Mouse (Mus musculus): ENCODE results near the gene Il1rl2.

The Il1rl2 gene

DNA sequence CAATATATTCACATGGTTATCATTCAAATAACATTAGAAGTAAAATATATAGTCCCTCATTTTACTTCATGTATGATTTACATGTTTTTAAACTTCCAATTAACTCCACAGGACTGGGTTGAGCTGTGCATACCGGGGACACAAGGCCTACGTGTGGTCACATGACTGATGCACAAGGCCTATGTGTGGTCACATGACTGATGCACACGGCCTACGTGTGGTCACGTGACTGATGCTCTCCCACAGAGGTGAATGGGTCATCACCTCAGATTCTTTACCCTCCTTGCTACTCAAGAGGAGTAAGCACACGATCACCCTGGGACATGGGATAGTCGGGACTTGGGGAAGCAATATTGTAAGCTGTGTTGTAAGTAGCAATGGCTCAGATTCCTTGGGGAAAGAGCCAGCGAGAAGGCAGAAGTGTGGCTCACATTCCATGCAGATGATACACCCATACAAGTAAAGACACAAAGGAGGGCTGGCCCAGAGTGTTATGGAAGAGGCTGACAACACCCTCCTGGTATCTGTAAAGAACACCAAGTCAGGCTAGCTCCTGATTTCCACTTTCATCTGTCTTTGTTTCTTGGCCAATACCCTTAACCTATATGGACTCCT, 60.6 kb downstream of the Il1rl2 start:
- DNase-seq, result no peak

DNA sequence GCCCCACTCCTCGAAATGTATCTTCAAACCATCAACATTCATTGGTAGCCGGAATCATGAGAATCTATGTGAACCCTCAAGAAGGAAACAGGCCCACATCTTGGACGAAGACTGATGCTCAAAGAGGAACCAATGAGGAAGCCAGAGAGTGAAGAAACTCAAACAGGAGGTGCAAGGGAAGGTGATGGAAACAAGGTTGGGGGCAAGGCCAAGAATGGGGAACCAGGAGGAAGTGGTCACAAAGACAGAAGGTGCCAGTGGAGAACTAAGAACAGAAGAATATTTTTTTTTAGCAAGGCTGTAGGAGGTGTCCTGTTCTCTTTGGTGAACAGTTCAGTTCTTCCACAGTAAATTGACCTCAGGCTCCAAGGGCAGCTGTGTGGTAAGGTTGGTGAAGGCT, 67.0 kb downstream of the Il1rl2 start:
- no peak for DNase-seq

DNA sequence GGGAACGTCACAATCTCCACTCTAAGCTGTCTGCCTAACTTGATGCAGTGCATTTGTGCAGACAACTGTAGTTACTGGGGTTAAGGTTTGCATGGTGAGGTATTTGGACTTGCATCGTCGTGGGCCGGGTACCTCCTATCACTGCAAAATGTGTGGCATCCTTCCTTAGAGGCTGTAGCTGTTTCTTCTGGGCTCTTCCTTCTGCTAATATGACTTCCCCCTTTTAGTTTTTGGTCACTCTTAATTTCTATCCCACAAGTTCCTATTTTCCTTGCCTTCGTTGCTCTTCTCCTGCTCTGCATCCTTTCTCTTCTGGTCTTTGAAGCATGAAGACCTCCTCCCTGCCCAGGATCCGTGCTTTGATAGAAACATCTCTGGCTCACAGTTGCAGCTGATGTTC, 68.1 kb downstream of the Il1rl2 start:
- no peak for DNase-seq

DNA sequence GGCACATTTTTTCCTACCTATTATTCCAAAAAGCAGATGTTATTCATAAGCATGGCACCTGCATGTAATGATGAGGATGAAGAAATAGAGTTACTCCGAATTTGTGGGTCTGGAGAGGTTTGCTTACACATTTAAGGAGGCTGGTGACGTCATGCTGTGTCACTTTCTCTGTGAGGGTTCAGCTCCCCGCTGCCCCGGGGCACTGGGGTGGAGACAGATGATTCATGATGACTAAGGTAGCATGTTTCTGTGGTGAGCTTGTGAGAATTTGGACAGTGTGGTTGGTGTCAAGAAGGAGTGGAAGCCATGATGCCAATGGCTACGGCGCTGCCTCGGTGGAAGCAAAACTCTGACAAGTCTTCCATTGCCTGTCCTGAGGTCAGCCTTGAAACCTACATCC, 68.8 kb downstream of the Il1rl2 start:
- no peak for DNase-seq

DNA sequence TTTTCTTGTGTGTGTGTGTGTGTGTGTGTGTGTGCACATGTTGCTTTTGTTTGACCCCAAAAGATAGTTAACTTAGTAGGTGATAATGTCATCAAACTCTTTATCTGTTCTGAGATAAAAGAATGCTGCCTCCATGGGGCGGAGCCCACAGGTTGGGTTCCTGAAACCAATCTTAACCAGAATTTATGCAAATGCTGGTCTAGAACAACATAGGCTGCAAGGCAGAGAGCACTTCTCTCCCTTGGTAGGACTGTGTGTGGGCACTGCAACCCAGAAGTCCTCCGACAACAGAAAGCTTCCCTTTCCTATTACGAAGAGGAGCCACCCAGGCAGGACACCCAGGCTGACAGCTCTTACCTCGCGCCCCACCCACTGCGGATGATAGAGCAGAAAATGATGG, 75.2 kb downstream of the Il1rl2 start:
- DNase-seq, result no peak

DNA sequence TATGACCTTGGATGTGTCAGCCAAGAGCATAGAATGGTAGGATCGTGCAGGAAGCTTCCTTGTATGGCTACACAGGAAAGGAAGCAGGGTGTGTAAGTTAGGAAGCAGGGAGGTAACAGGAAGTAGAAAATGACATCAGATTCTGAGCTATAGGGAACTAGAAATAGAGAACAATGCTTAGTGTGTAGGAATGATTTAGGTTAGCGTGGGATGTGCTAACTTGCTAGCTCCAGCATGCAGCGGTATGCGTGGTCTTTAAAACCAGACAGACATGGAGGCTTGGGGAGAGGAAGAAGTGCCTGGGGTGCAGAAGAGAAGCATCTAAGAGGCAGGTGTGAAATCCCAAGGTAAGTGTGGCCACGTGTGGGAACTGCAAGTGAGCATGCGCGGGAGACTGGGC, 80.3 kb downstream of the Il1rl2 start:
- DNase-seq, result no peak

DNA sequence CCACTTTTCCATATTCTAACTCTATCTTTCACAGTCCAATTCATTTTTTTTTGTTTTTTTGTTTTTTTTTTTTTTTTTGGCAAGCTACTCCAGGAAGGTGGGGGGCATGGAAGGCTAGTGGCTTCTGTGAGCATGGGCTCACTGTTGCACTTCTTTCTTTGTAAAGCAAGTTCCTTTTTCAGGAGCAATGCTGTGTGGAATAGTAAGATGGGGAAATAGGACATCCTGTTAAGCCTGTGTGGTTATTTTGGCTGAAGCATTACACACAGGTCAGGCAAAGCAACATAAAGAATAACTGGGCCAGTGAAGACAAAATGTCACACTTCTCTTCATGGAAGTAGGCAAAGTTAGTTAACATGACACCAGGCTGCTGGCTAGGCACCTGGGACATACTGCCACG, 85.5 kb downstream of the Il1rl2 start:
- no peak for DNase-seq

DNA sequence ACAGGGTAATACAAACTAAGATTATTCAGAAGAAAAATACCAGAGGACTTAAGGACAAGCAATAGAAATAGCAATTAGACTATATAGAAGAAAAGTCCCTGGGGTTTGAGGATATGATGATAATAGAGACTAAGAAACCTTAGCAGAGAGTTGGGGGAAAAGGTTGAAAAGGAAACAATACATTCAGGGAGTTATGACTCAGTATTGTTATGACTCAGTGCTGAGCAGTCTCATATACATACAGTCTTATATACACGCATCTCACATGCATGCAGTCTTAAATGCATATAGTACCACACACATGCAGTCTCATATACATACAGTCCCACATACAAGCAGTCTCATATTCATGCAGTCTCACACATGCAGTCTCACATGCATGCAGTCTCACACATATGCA, 88.6 kb downstream of the Il1rl2 start:
- DNase-seq, result no peak

DNA sequence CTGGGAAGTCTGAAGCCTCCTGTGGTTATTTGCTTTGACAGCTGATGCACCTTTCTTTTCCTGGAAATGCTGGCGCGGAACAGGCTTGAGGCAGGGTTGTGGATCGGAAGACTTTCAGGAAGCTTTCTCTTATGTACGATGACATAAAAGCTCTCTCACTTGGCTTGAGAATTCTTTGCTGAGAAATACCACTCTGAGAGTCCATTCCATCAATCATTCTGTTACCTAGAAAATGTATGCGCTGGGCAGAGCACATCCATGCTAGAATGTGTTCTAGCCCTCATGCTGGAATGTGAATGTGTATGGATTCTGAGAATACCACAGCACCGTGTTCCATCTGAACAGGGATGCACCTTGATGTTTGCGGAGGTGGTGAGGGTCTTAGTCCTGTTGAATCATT, 89.9 kb downstream of the Il1rl2 start:
- DNase-seq, result no peak

DNA sequence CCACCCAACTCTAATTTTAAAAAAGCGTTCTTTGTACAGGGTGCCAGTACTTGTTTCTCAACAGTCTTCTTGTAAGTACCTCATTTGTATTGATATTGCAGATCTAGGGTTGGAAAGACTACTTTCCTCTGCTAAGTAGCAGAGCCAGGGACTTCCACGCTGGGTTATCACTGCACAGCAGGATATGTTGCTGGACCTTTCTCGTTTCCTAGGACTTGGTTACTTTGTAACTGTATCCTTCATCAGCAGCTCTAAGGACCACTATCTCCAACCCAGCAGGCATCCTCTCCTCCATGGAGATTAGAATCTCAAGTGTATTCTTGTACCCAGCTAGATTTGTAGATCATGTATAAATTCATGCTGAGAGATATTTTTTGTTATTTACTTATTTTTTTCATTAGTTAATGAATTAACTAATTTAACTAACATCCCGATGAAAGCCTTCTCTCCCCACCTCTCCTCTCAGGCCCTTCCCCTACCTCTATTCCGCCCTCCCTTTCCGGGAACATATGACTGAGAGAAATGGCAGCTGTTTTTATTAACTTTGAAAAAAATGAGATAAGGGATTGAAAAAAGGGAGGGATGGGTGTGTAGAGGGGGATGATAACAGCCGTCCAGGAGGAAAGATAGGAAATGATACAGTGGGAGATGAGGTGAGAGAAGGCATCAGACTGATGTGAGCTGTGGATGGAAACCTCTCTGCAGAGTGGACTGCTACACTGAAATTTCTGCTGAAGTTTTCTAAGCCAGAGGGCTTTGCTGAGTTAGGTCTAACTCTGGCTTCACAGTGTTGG, 90.7 kb downstream of the Il1rl2 start:
- DNase-seq, result no peak

DNA sequence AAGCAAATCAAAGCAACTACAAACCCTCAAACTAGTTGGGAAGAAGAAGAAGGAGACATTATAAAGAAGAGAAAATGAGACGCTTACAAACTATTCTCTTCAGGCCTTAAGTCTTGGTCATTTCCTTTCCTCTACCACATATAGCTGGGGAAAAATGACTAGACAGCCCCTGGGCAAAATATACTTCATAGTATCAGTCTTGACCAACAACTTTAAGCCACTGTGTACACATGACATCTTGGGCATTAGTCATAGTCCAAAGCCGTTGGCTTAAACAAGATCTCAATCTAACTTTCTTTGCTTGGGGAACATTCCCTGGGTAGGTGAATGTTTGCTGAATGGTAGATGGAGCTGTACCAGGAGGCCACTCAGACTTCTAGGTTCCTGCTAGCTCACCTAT, 92.6 kb downstream of the Il1rl2 start:
- DNase-seq, result no peak

Measured in kidney, adult 11 months (tissue).